Mouse (Mus musculus): ENCODE results near the gene Gpr146. TPM values are rescaled to one million over a fixed set of nuclear protein-coding genes. Genes with fewer than 3 reads are reported as not detected.

Gpr146 gene
- polyA plus RNA-seq, 1 experiment, result not detected

DNA sequence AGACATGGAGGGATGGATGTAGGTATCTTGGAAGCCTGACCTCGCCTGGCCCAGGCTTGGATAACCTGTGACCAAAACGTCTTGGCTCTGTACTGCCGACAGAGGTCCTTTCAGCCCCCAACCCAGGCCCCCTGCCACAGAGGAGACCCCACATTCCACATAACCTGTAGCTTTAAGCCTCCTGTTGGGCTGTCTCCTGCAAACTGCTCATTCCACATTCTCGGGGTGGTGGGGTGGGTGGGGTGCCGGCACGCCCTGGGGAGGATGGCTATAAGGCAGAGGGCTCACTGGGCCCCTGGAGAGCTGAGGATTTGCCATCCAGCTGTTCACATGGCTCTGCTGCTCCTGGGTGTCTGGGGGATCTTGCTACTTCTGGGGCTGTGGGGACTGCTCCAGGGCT lies 25.2 kb upstream of the Gpr146 start, which contains the start of gene Cyp2w1:
Gene Cyp2w1 (plus strand): TSS at position 301 of the 400 bp plus-strand sequence.
- WGBS, result 64% methylated on average over 6 of the region's 6 CpGs
- H3K27ac ChIP-seq (ENCODE audit: insufficient read depth, low read depth, low read length), result no peak within 1 kb of the TSS
- peaks cover 5% of the 10 kb centered on the region for H3K4me1 ChIP-seq (ENCODE audit: control insufficient read depth, insufficient read depth, low read length)
- no peak within 1 kb of the TSS for H3K4me3 ChIP-seq (ENCODE audit: insufficient read depth, low read depth, low read length)
- no peak for TF ChIP-seq POLR2A (IDR thresholded peaks at IDR 0.05; ENCODE audit: insufficient read depth, low read depth, low read length)
- no peak for TF ChIP-seq CTCF (IDR thresholded peaks at IDR 0.05; ENCODE audit: insufficient read depth, low read depth, low read length)

DNA sequence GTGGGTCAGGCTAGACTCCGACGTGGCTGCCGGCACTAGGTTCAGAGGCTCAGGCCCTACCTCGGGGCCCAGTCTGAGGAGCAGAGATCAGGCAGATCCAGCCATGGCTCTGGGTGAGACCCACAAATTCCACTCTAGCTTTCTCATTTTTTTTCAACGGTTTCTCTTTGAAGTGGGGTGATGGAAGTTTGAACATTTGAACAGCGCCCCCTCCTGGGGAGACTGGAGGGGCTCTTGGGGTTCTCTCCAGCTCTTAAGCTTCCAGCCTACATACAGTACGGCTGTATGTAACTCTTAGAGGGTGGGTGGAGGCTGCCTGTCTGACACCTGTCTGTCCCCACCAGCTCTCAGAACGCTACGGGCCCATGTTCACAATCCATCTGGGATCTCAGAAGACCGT lies 24.0 kb upstream of the Gpr146 start:
- no peak overlapping the region for H3K27ac ChIP-seq (ENCODE audit: insufficient read depth, low read depth, low read length)
- 60% methylated on average over 10 of the region's 10 CpGs for WGBS
- peaks cover 5% of the 10 kb centered on the region for H3K4me1 ChIP-seq (ENCODE audit: control insufficient read depth, insufficient read depth, low read length)
- TF ChIP-seq CTCF (IDR thresholded peaks at IDR 0.05; ENCODE audit: insufficient read depth, low read depth, low read length), result peak; percentile 20; the same call in 1 of the 2 replicates
- TF ChIP-seq POLR2A (IDR thresholded peaks at IDR 0.05; ENCODE audit: insufficient read depth, low read depth, low read length), result no peak
- no peak overlapping the region for H3K4me3 ChIP-seq (ENCODE audit: insufficient read depth, low read depth, low read length)

DNA sequence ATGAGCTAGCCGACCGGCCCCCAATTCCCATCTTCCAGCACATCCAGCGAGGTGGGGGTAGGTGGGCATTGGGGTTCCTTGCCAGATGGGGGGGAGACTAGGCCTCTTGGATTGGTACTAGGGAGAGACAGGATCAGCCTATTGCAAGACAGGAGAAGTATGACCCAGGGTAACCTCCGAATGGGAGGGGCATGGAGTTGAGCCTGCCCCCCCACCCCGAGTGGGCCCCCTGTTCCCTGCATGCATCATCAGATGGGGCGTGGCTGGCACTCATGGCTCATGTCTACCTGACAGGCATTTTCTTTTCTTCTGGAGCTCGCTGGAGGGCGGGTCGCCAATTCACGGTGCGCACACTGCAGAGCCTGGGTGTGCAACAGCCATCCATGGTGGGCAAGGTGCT lies 23.6 kb upstream of the Gpr146 start:
- WGBS, result 89% methylated on average over 11 of the region's 11 CpGs
- H3K4me3 ChIP-seq (ENCODE audit: insufficient read depth, low read depth, low read length), result no peak overlapping the region
- no peak overlapping the region for H3K27ac ChIP-seq (ENCODE audit: insufficient read depth, low read depth, low read length)
- TF ChIP-seq CTCF (IDR thresholded peaks at IDR 0.05; ENCODE audit: insufficient read depth, low read depth, low read length) (no peak), POLR2A (IDR thresholded peaks at IDR 0.05; ENCODE audit: insufficient read depth, low read depth, low read length) (no peak)
- H3K4me1 ChIP-seq (ENCODE audit: control insufficient read depth, insufficient read depth, low read length), result peaks cover 5% of the 10 kb centered on the region

DNA sequence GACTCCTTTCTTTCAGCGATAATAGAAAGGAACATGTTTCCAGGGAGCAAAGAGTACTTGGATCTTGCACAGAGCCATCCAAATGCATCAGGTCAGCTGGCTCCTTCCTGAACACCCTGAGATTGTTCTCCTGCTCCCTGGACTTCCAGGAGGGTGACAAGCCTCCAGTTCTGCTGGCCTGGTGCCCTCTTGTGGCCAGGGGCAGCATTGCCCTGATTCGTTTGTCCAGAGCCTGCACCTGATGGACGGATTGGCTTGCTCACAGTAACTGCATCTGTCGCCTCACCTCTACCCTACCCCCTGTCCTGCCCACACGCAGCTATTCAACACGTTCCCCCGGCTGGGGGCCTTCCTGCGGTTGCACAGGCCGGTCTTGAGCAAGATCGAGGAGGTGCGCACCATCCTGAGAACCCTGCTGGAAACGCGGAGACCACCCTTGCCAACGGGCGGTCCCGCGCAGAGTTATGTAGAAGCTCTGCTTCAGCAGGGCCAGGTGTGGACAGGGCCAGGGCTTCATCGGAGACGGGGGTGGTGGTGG lies 22.2 kb upstream of the Gpr146 start:
- H3K4me1 ChIP-seq (ENCODE audit: control insufficient read depth, insufficient read depth, low read length), result peaks cover 4% of the 10 kb centered on the region
- no peak overlapping the region for H3K4me3 ChIP-seq (ENCODE audit: insufficient read depth, low read depth, low read length)
- WGBS, result 37% methylated on average over 19 of the region's 19 CpGs
- TF ChIP-seq CTCF (IDR thresholded peaks at IDR 0.05; ENCODE audit: insufficient read depth, low read depth, low read length), result peak; percentile 94
- TF ChIP-seq POLR2A (IDR thresholded peaks at IDR 0.05; ENCODE audit: insufficient read depth, low read depth, low read length), result no peak
- no peak overlapping the region for H3K27ac ChIP-seq (ENCODE audit: insufficient read depth, low read depth, low read length)

DNA sequence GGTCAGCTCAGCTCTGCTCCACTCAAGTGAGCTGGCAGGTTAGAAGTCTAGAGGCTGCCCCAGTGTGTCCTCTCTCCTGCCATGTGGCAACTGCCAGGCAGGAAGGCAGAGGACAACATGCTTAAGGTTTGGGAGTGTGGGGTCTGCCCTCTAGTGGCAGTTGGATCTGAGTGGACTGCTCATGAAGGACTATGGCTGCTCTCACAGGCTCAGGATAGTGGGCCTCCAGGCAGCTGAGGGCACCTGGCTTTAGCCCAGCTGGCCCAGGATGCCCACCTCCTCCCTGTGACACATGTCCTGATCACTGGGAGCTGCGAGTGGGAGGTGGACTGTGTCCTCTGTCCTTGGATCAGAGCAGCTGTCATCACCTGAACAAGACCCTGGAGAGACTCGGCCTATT lies 18.8 kb upstream of the Gpr146 start:
- H3K27ac ChIP-seq (ENCODE audit: insufficient read depth, low read depth, low read length), result no peak overlapping the region
- H3K4me3 ChIP-seq (ENCODE audit: insufficient read depth, low read depth, low read length), result no peak overlapping the region
- TF ChIP-seq CTCF (IDR thresholded peaks at IDR 0.05; ENCODE audit: insufficient read depth, low read depth, low read length), result peak; percentile 40; the same call in 1 of the 2 replicates
- no peak for TF ChIP-seq POLR2A (IDR thresholded peaks at IDR 0.05; ENCODE audit: insufficient read depth, low read depth, low read length)
- H3K4me1 ChIP-seq (ENCODE audit: control insufficient read depth, insufficient read depth, low read length), result no peaks in the 10 kb centered on the region; the same call in 1 of the 2 replicates
- 80% methylated on average over 2 of the region's 2 CpGs for WGBS

DNA sequence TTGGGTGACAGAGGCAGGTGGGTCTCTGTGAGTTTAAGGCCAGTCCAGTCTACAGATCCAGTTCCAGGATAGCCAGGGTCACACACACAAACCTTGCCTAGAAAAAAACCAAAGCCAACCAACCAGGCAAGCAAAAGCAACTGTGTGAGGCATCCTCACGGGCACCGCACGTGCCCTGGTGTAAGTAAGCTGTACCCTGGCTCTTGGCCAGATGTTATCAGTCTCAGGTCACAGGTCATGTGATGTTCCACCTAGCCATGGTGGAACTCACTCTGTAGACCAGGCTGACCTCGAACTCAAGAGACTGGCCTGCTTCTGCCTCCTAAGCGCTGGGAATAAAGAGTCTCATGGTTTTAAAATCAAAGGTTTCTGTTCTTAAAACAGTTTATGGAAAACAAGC lies 18.3 kb upstream of the Gpr146 start:
- Histone ChIP-seq H3K4me3 (ENCODE audit: insufficient read depth, low read depth, low read length) (no peak overlapping the region), H3K4me1 (ENCODE audit: control insufficient read depth, insufficient read depth, low read length) (peaks cover under 1% of the 10 kb centered on the region), H3K27ac (ENCODE audit: insufficient read depth, low read depth, low read length) (no peak overlapping the region)
- 93% methylated on average over 5 of the region's 5 CpGs for WGBS
- TF ChIP-seq POLR2A (IDR thresholded peaks at IDR 0.05; ENCODE audit: insufficient read depth, low read depth, low read length) (no peak), CTCF (IDR thresholded peaks at IDR 0.05; ENCODE audit: insufficient read depth, low read depth, low read length) (no peak)

DNA sequence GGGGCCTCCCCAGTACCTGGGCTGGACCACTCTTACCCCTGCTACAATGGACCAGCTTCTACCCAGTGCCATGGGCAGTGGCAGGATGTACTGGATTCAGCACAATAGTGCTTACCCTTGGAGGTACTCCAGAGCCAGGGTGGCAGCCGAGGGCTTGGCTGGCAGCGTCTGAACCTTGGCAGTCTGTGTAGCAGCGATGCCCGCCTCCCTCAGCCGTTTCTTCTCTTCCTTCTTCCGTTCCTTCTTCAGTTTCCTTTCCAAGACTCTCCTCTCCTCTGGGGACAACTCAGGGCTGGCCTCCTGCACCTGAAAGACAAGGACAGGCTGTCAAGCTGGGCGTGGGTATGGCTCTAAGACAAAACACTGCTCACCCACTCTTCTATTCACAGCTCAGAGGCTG lies 13.6 kb upstream of the Gpr146 start:
- Histone ChIP-seq H3K4me3 (ENCODE audit: insufficient read depth, low read depth, low read length) (no peak overlapping the region), H3K4me1 (ENCODE audit: control insufficient read depth, insufficient read depth, low read length) (peaks cover 20% of the 10 kb centered on the region), H3K27ac (ENCODE audit: insufficient read depth, low read depth, low read length) (no peak overlapping the region)
- WGBS, result 21% methylated on average over 7 of the region's 7 CpGs
- TF ChIP-seq CTCF (IDR thresholded peaks at IDR 0.05; ENCODE audit: insufficient read depth, low read depth, low read length) (no peak), POLR2A (IDR thresholded peaks at IDR 0.05; ENCODE audit: insufficient read depth, low read depth, low read length) (no peak)

DNA sequence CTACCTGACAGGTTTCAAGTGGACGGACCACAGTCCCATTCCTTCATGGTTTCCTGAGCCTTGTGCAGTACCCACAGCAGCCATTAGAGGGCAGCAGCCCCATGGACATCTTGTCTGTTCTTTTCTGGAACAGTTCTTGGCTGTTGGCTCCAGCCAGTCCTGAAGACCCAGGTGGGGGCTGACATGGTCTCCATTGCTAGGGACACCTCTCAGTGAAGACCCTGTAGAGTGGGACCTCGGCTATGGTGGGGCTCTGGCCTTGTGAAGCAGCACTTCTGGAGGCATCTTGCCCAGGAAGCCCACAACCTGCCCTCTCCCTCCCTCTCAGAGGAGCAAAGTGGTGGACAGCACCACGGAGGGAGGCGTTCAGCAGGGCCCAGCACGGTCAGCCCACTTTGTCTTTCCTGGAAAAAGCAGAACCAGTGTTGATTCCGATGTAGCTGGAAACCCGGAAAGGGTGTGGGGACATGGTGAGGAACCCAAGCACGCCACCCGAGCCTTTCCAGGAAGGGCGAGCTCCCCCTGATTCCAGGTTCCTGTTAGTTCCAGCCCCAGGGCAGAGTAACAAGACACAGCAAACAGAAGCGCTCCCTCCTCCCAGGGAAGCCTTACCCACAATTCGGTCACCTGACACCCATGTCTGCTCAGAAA lies 13.1 kb upstream of the Gpr146 start:
- 23% methylated on average over 12 of the region's 12 CpGs for WGBS
- Histone ChIP-seq H3K4me3 (ENCODE audit: insufficient read depth, low read depth, low read length) (no peak overlapping the region), H3K4me1 (ENCODE audit: control insufficient read depth, insufficient read depth, low read length) (peaks cover 20% of the 10 kb centered on the region), H3K27ac (ENCODE audit: insufficient read depth, low read depth, low read length) (0 out of 2 replicates have a peak overlapping the region, but pooled peaks have one; percentile 17)
- TF ChIP-seq POLR2A (IDR thresholded peaks at IDR 0.05; ENCODE audit: insufficient read depth, low read depth, low read length) (no peak), CTCF (IDR thresholded peaks at IDR 0.05; ENCODE audit: insufficient read depth, low read depth, low read length) (no peak)

DNA sequence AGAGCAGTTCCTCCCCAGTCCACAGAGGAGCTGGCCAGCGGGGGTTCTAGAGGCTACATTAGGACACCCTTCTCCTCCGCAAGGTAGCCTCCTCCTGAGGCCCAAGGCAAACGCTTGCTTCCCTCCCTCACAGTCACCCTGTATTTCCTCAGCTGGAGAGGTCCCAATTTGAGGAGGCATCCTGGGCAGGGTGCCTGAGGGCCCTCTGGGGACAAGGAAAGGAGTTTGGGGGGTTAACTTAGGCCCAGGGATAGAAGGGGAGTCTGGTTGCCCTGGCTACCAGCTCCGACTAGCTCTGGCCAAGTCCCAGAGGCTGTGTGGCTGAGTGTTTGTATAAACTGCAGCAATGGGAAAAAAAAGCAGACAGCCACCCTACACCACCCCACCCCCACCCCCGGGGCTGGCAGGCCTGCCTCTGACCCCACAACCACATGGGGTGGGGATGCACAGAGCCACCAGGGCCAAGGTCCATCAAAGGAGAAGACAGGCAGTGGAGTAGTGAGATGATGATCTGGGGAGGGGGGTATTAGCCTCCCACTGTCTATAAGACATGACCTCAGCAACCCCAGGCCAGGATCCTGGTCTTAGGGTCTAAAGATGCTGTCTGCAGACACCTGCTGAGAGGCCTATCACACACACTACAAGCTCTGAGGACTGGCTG lies 12.5 kb upstream of the Gpr146 start:
- no peak overlapping the region for H3K4me3 ChIP-seq (ENCODE audit: insufficient read depth, low read depth, low read length)
- H3K4me1 ChIP-seq (ENCODE audit: control insufficient read depth, insufficient read depth, low read length), result peaks cover 20% of the 10 kb centered on the region
- no peak for TF ChIP-seq POLR2A (IDR thresholded peaks at IDR 0.05; ENCODE audit: insufficient read depth, low read depth, low read length)
- no peak for TF ChIP-seq CTCF (IDR thresholded peaks at IDR 0.05; ENCODE audit: insufficient read depth, low read depth, low read length)
- WGBS, result 41% methylated on average over 5 of the region's 5 CpGs
- 0 out of 2 replicates have a peak overlapping the region, but pooled peaks have one; percentile 17 for H3K27ac ChIP-seq (ENCODE audit: insufficient read depth, low read depth, low read length)
